Mouse (Mus musculus) lung, postnatal 0 days (tissue): ENCODE measurements around the gene Srcap. TPM values are rescaled to one million over a fixed set of nuclear protein-coding genes. Genes with fewer than 3 reads are reported as not detected.

Source experiments
- ATAC-seq: fragments of 200-750 bp; cut with Nextera tagmentation; 2 replicates; pipeline ENCODE4 v1.8.0; 2017; ENCODE audit warnings: moderate library complexity
- DNase-seq: peaks from one replicate; pipeline ENCODE4 v3.0.0-alpha.2; 2016; ENCODE audit warnings: low spot score
- H3K27ac ChIP-seq: fragments of 300-500 bp; sonication (generic); 2 replicates; pipeline ENCODE4 v1.5.1; 2014; ENCODE audit warnings: antibody characterized with exemption, mild to moderate bottlenecking, low read length, mixed read lengths
- H3K27me3 ChIP-seq: fragments of 300-500 bp; sonication (generic); replicated peaks from 2 replicates; pipeline ENCODE4 v1.6.1; 2014; ENCODE audit warnings: low read length, mixed read lengths; ENCODE audit not compliant: insufficient read depth
- H3K36me3 ChIP-seq: fragments of 300-500 bp; sonication (generic); 2 replicates; pipeline ENCODE4 v1.6.1; 2014; ENCODE audit warnings: low read length, mixed read lengths; ENCODE audit not compliant: insufficient read depth
- H3K4me1 ChIP-seq: fragments of 300-500 bp; sonication (generic); 2 replicates; pipeline ENCODE4 v1.6.1; 2014; ENCODE audit warnings: antibody characterized with exemption, low read depth, low read length, mixed read lengths; ENCODE audit not compliant: insufficient read depth
- H3K4me2 ChIP-seq: fragments of 300-500 bp; sonication (generic); replicated peaks from 2 replicates; pipeline ENCODE4 v1.6.1; 2014; ENCODE audit warnings: low read depth, mild to moderate bottlenecking, low read length, moderate library complexity, mixed read lengths
- H3K4me3 ChIP-seq: fragments of 300-500 bp; sonication (generic); 2 replicates; pipeline ENCODE4 v1.5.1; 2014; ENCODE audit warnings: low read depth, low read length
- H3K9ac ChIP-seq: fragments of 300-500 bp; sonication (generic); replicated peaks from 2 replicates; pipeline ENCODE4 v1.6.1; 2014; ENCODE audit warnings: low read depth, mild to moderate bottlenecking
- H3K9me3 ChIP-seq: fragments of 300-500 bp; sonication (generic); 2 replicates; pipeline ENCODE4 v1.6.1; 2016; ENCODE audit warnings: low read length, mixed read lengths
- CTCF ChIP-seq: IDR thresholded peaks from 2 replicates; pipeline ENCODE4 v1.5.1; 2016; ENCODE audit warnings: antibody characterized with exemption, mild to moderate bottlenecking
- EP300 ChIP-seq: IDR thresholded peaks from 2 replicates; pipeline ENCODE4 v1.6.1; 2016; ENCODE audit warnings: antibody characterized with exemption, mild to moderate bottlenecking, control low read depth
- WGBS: fragments of 180-500 bp; shearing (Covaris S2); extraction: QIAGEN DNeasy Blood & Tissue Kit; methylation state at CpG from one replicate; pipeline ENCODE4 v1.1.7; 2014; 5-methylcytosine and 5-hydroxymethylcytosine counted together
- polyA plus RNA-seq: library from polyadenylated mRNA; unstranded; fragments of >200 nt; fragmentation: Nextera tagmentation; extraction: Ambion mirVana; gene quantifications from 2 replicates; pipeline ENCODE4 v1.2.1, GENCODE M21; 2015

The Srcap gene
- polyA plus RNA-seq, 1 experiment from 2014 or later = 19.3 TPM

GRCm38 (mm10) chr7:127589637-127590036 lies 77.9 kb downstream of the Srcap start:
- Histone ChIP-seq H3K27ac (no peak overlapping the region), H3K4me3 (peak overlapping the region; percentile 76; the same call in 1 of the 2 replicates), H3K4me2 (peak overlapping the region; percentile 89), H3K4me1 (peaks cover 14% of the 10 kb centered on the region; the same call in 1 of the 2 replicates), H3K9ac (no peak overlapping the region), H3K9me3 (no peaks in the 10 kb centered on the region), H3K36me3 (peaks cover 30% of the 10 kb centered on the region), H3K27me3 (no peaks in the 10 kb centered on the region)
- no peak for ATAC-seq
- 90% methylated on average over 9 of the region's 9 CpGs for WGBS
- TF ChIP-seq CTCF (no peak), EP300 (no peak)
- no peak for DNase-seq

GRCm38 (mm10) chr7:127591108-127591507 lies 79.3 kb downstream of the Srcap start:
- H3K9ac ChIP-seq = no peak overlapping the region
- no peaks in the 10 kb centered on the region for H3K9me3 ChIP-seq
- ATAC-seq (no peak), DNase-seq (no peak)
- no peak overlapping the region for H3K4me3 ChIP-seq
- H3K36me3 ChIP-seq = peaks cover 45% of the 10 kb centered on the region
- TF ChIP-seq EP300 (no peak), CTCF (no peak)
- H3K4me2 ChIP-seq = no peak overlapping the region
- H3K4me1 ChIP-seq = peaks cover 14% of the 10 kb centered on the region; the same call in 1 of the 2 replicates
- no peak overlapping the region for H3K27ac ChIP-seq
- no peaks in the 10 kb centered on the region for H3K27me3 ChIP-seq
- WGBS = 82% methylated on average over 10 of the region's 10 CpGs

GRCm38 (mm10) chr7:127592575-127592974 lies 80.8 kb downstream of the Srcap start:
- H3K4me3 ChIP-seq = no peak overlapping the region
- peaks cover 60% of the 10 kb centered on the region for H3K36me3 ChIP-seq
- 86% methylated on average over 14 of the region's 14 CpGs for WGBS
- H3K4me1 ChIP-seq = peaks cover 9% of the 10 kb centered on the region; the same call in 1 of the 2 replicates
- H3K9ac ChIP-seq = no peak overlapping the region
- H3K9me3 ChIP-seq = no peaks in the 10 kb centered on the region
- no peaks in the 10 kb centered on the region for H3K27me3 ChIP-seq
- no peak overlapping the region for H3K4me2 ChIP-seq
- H3K27ac ChIP-seq = no peak overlapping the region
- TF ChIP-seq EP300 (no peak), CTCF (no peak)
- no peak for ATAC-seq
- DNase-seq = no peak

- no peaks in the 10 kb centered on the region for H3K9me3 ChIP-seq
- peaks cover 66% of the 10 kb centered on the region for H3K36me3 ChIP-seq
- no peak overlapping the region for H3K4me3 ChIP-seq
- TF ChIP-seq EP300 (no peak), CTCF (no peak)
- DNase-seq = no peak
- no peak overlapping the region for H3K9ac ChIP-seq
- no peaks in the 10 kb centered on the region for H3K4me1 ChIP-seq
- H3K27ac ChIP-seq = no peak overlapping the region
- no peak overlapping the region for H3K4me2 ChIP-seq
- no peaks in the 10 kb centered on the region for H3K27me3 ChIP-seq
- ATAC-seq = no peak
- WGBS = over 99% methylated on average over 17 of the region's 17 CpGs
These were observed 85.0 kb downstream of the Srcap start for GRCm38 (mm10) chr7:127596747-127597146.

GRCm38 (mm10) chr7:127600612-127601011 lies 88.8 kb downstream of the Srcap start:
- Histone ChIP-seq H3K27me3 (no peaks in the 10 kb centered on the region), H3K9me3 (no peaks in the 10 kb centered on the region), H3K27ac (no peak overlapping the region), H3K4me2 (no peak overlapping the region), H3K9ac (no peak overlapping the region), H3K4me3 (no peak overlapping the region), H3K36me3 (peaks cover 40% of the 10 kb centered on the region), H3K4me1 (no peaks in the 10 kb centered on the region)
- 89% methylated on average over 7 of the region's 7 CpGs for WGBS
- TF ChIP-seq EP300 (no peak), CTCF (no peak)
- no peak for ATAC-seq
- no peak for DNase-seq

- whole genome bisulfite sequencing = 74% methylated on average over 4 of the region's 4 CpGs
- no peak overlapping the region for H3K4me2 ChIP-seq
- no peaks in the 10 kb centered on the region for H3K27me3 ChIP-seq
- H3K4me1 ChIP-seq = no peaks in the 10 kb centered on the region
- H3K9ac ChIP-seq = no peak overlapping the region
- H3K27ac ChIP-seq = no peak overlapping the region
- DNase-seq (no peak), ATAC-seq (0 out of 2 replicates have a peak, but pooled peaks have one; percentile 21)
- H3K36me3 ChIP-seq = peaks cover 29% of the 10 kb centered on the region
- H3K9me3 ChIP-seq = no peaks in the 10 kb centered on the region
- H3K4me3 ChIP-seq = no peak overlapping the region
- TF ChIP-seq CTCF (no peak), EP300 (no peak)
These were observed 90.0 kb downstream of the Srcap start for GRCm38 (mm10) chr7:127601735-127602134.

GRCm38 (mm10) chr7:127602903-127603302 lies 91.1 kb downstream of the Srcap start:
- DNase-seq (no peak), ATAC-seq (no peak)
- no peaks in the 10 kb centered on the region for H3K9me3 ChIP-seq
- peaks cover 17% of the 10 kb centered on the region; the same call in 1 of the 2 replicates for H3K36me3 ChIP-seq
- no peak overlapping the region for H3K4me3 ChIP-seq
- TF ChIP-seq EP300 (no peak), CTCF (no peak)
- no peak overlapping the region for H3K27ac ChIP-seq
- H3K4me2 ChIP-seq = no peak overlapping the region
- no peaks in the 10 kb centered on the region for H3K27me3 ChIP-seq
- no peaks in the 10 kb centered on the region for H3K4me1 ChIP-seq
- WGBS = 87% methylated on average over 2 of the region's 2 CpGs
- no peak overlapping the region for H3K9ac ChIP-seq
